Mouse (Mus musculus): ENCODE measurements around the gene Il31. TPM values are rescaled to one million over a fixed set of nuclear protein-coding genes. Genes with fewer than 3 reads are reported as not detected.

Il31 gene
- polyA plus RNA-seq, 1 experiment from 2014 or later = not detected

GRCm38 (mm10) chr5:123444849-123445334 is 44.4 kb downstream of the Il31 start:
- no peak overlapping the region for H3K4me2 ChIP-seq (ENCODE audit: low read length)
- WGBS = 88% methylated on average over 5 of the region's 5 CpGs
- H3K9ac ChIP-seq (ENCODE audit: low read length) = no peak overlapping the region
- DNase-seq (ENCODE audit: low spot score) = no peak
- no peak overlapping the region for H3K4me3 ChIP-seq (ENCODE audit: low read depth, low read length)
- no peak overlapping the region for H3K27ac ChIP-seq (ENCODE audit: low read depth, low read length)
- H3K4me1 ChIP-seq (ENCODE audit: control insufficient read depth, insufficient read depth, low read length) = no peaks in the 10 kb centered on the region
- no peak for ATAC-seq
- no peaks in the 10 kb centered on the region for H3K9me3 ChIP-seq (replicated peaks; ENCODE audit: control insufficient read depth, low read length)
- no peaks in the 10 kb centered on the region for H3K27me3 ChIP-seq (replicated peaks; ENCODE audit: control insufficient read depth, insufficient read depth, low read length)
- H3K36me3 ChIP-seq (ENCODE audit: control insufficient read depth, insufficient read depth, low read length) = peaks cover 81% of the 10 kb centered on the region

DNA sequence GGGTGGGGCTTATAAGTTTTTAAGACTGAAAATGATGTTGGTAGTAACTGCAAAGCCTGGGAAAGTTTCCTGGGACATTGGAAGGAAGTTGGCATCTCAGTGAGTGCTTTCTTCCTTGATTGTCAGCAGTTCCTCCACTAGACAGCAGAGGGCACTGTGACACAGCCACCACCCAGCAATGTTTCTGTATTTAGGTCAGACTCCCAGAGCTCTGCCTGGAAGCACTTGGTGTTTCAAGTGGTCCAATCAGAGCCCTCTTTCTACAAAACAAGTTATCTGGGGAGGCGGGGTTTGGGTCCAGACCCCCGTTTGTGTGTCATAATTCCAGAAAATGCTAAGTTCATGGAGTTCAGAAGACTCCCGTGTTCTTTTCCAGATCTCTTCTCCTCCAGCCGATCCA is 45.2 kb downstream of the Il31 start:
- H3K36me3 ChIP-seq (ENCODE audit: control insufficient read depth, insufficient read depth, low read length) = peaks cover 73% of the 10 kb centered on the region

DNA sequence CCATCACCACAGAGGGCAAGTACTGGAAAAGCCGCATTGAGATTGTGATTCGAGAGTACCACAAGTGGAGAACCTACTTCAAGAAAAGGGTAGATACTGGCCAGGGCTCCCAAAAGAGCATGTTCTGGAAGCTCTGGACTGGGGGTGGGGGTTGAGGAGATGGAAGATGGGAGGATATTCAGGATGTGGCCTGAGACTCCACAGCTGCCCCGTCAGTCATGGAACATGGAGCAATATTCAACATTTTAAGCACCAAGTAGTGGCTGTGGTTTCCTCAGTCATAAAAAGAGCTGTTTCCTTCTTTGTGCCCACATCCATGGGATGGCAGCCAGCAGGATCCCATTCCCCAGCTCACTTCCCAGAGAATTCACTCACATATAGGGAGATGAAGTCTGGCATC is 47.0 kb downstream of the Il31 start:
- H3K9ac ChIP-seq (ENCODE audit: low read length) = no peak overlapping the region
- DNase-seq (ENCODE audit: low spot score) (no peak), ATAC-seq (no peak)
- H3K27ac ChIP-seq (ENCODE audit: low read depth, low read length) = no peak overlapping the region
- H3K27me3 ChIP-seq (replicated peaks; ENCODE audit: control insufficient read depth, insufficient read depth, low read length) = no peaks in the 10 kb centered on the region
- H3K9me3 ChIP-seq (replicated peaks; ENCODE audit: control insufficient read depth, low read length) = no peaks in the 10 kb centered on the region
- H3K4me3 ChIP-seq (ENCODE audit: low read depth, low read length) = no peak overlapping the region
- WGBS = 96% methylated on average over 3 of the region's 3 CpGs
- H3K4me2 ChIP-seq (ENCODE audit: low read length) = no peak overlapping the region
- H3K36me3 ChIP-seq (ENCODE audit: control insufficient read depth, insufficient read depth, low read length) = peaks cover 59% of the 10 kb centered on the region
- no peaks in the 10 kb centered on the region for H3K4me1 ChIP-seq (ENCODE audit: control insufficient read depth, insufficient read depth, low read length)

More for the DNA sequence above, 45.2 kb downstream of the Il31 start:
- Histone ChIP-seq H3K4me3 (ENCODE audit: low read depth, low read length) (no peak overlapping the region), H3K27ac (ENCODE audit: low read depth, low read length) (no peak overlapping the region), H3K4me1 (ENCODE audit: control insufficient read depth, insufficient read depth, low read length) (no peaks in the 10 kb centered on the region), H3K9me3 (replicated peaks; ENCODE audit: control insufficient read depth, low read length) (no peaks in the 10 kb centered on the region), H3K4me2 (ENCODE audit: low read length) (no peak overlapping the region), H3K27me3 (replicated peaks; ENCODE audit: control insufficient read depth, insufficient read depth, low read length) (no peaks in the 10 kb centered on the region), H3K9ac (ENCODE audit: low read length) (no peak overlapping the region)
- DNase-seq (ENCODE audit: low spot score) (peak; percentile 77), ATAC-seq (0 out of 2 replicates have a peak, but pooled peaks have one; percentile 26)
- WGBS = 50% methylated on average over 4 of the region's 4 CpGs

DNA sequence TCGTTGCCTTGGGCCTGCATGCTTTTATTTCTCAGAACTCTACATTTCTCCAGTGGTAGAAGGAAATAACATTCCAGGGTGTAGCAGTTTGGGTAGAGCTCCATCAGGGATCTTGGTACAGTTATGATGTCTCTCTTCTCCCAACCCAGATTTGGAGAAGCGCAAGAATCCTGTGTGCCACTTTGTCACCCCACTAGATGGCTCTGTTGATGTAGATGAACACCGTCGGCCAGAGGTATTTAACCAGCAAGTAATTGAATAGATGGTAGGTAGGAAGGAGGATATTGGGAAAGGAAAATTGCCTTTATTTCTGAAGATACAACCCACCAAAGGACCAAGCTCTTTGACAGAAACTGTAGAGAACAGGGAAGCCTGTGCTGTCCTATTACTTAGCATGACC is 48.6 kb downstream of the Il31 start:
- Histone ChIP-seq H3K27me3 (replicated peaks; ENCODE audit: control insufficient read depth, insufficient read depth, low read length) (no peaks in the 10 kb centered on the region), H3K9me3 (replicated peaks; ENCODE audit: control insufficient read depth, low read length) (no peaks in the 10 kb centered on the region), H3K27ac (ENCODE audit: low read depth, low read length) (no peak overlapping the region), H3K4me3 (ENCODE audit: low read depth, low read length) (no peak overlapping the region), H3K36me3 (ENCODE audit: control insufficient read depth, insufficient read depth, low read length) (peaks cover 44% of the 10 kb centered on the region), H3K9ac (ENCODE audit: low read length) (no peak overlapping the region), H3K4me1 (ENCODE audit: control insufficient read depth, insufficient read depth, low read length) (no peaks in the 10 kb centered on the region), H3K4me2 (ENCODE audit: low read length) (no peak overlapping the region)
- WGBS = 67% methylated on average over 4 of the region's 4 CpGs
- DNase-seq (ENCODE audit: low spot score) = no peak
- no peak for ATAC-seq

GRCm38 (mm10) chr5:123439941-123440340 is 49.3 kb downstream of the Il31 start:
- WGBS = 86% methylated on average over 4 of the region's 4 CpGs
- Histone ChIP-seq H3K4me3 (ENCODE audit: low read depth, low read length) (no peak overlapping the region), H3K9ac (ENCODE audit: low read length) (no peak overlapping the region), H3K4me1 (ENCODE audit: control insufficient read depth, insufficient read depth, low read length) (no peaks in the 10 kb centered on the region), H3K9me3 (replicated peaks; ENCODE audit: control insufficient read depth, low read length) (no peaks in the 10 kb centered on the region), H3K27ac (ENCODE audit: low read depth, low read length) (no peak overlapping the region), H3K27me3 (replicated peaks; ENCODE audit: control insufficient read depth, insufficient read depth, low read length) (no peaks in the 10 kb centered on the region), H3K4me2 (ENCODE audit: low read length) (no peak overlapping the region), H3K36me3 (ENCODE audit: control insufficient read depth, insufficient read depth, low read length) (peaks cover 37% of the 10 kb centered on the region)
- DNase-seq (ENCODE audit: low spot score) = peak; percentile 39
- ATAC-seq = no peak

DNA sequence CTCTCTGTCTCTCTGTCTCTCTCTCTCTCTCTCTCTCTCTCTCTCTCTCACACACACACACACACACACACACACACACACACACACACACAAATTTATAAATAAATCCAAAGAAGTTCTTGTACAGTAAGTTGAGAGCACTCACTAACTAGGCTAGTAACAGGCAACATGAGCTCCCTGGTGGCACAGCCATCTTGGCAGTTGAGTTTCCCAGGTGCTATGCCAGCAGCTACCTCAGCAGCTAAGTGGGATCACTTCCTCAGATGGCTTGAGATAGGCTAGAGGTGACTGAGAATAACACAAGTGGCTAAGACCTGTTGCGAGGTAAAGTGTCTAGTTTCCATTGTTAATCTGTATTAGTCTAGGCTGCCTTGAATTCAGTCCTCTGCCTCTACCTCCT is 50.0 kb downstream of the Il31 start:
- H3K9ac ChIP-seq (ENCODE audit: low read length) = no peak overlapping the region
- H3K27ac ChIP-seq (ENCODE audit: low read depth, low read length) = no peak overlapping the region
- H3K27me3 ChIP-seq (replicated peaks; ENCODE audit: control insufficient read depth, insufficient read depth, low read length) = no peaks in the 10 kb centered on the region
- no peaks in the 10 kb centered on the region for H3K4me1 ChIP-seq (ENCODE audit: control insufficient read depth, insufficient read depth, low read length)
- no peak overlapping the region for H3K4me2 ChIP-seq (ENCODE audit: low read length)
- no peak overlapping the region for H3K4me3 ChIP-seq (ENCODE audit: low read depth, low read length)
- no peaks in the 10 kb centered on the region for H3K9me3 ChIP-seq (replicated peaks; ENCODE audit: control insufficient read depth, low read length)
- ATAC-seq = no peak
- H3K36me3 ChIP-seq (ENCODE audit: control insufficient read depth, insufficient read depth, low read length) = peaks cover 30% of the 10 kb centered on the region
- no peak for DNase-seq (ENCODE audit: low spot score)
- 88% methylated on average over 1 of the region's 1 CpGs for WGBS

- H3K27ac ChIP-seq (ENCODE audit: low read depth, low read length) = no peak overlapping the region
- WGBS = 91% methylated on average over 3 of the region's 3 CpGs
- DNase-seq (ENCODE audit: low spot score) = no peak
- H3K4me2 ChIP-seq (ENCODE audit: low read length) = no peak overlapping the region
- H3K4me1 ChIP-seq (ENCODE audit: control insufficient read depth, insufficient read depth, low read length) = no peaks in the 10 kb centered on the region
- no peak for ATAC-seq
- no peaks in the 10 kb centered on the region for H3K9me3 ChIP-seq (replicated peaks; ENCODE audit: control insufficient read depth, low read length)
- H3K9ac ChIP-seq (ENCODE audit: low read length) = no peak overlapping the region
- peaks cover 24% of the 10 kb centered on the region for H3K36me3 ChIP-seq (ENCODE audit: control insufficient read depth, insufficient read depth, low read length)
- no peaks in the 10 kb centered on the region for H3K27me3 ChIP-seq (replicated peaks; ENCODE audit: control insufficient read depth, insufficient read depth, low read length)
- no peak overlapping the region for H3K4me3 ChIP-seq (ENCODE audit: low read depth, low read length)
Observed at GRCm38 (mm10) chr5:123438381-123438780, 50.9 kb downstream of the Il31 start.

DNA sequence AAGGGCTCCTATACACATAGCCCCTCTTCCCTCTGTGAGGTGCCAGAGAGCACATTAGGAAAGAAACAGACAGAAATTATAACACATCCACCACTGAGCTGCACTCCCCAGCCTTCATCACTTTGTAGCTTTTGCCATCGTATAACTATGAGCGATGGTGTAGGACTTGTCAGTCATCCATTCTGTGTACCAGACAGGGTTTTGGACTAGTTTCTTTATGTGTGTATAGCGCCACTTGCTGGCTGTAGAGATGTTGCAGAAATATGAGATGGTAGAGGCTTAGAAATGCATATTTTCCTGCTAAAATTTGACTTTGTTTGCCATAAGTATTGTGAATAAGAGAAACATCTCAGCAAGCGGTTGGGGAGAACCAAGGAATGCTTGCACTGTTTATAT is 52.5 kb downstream of the Il31 start:
- no peak for ATAC-seq
- H3K27ac ChIP-seq (ENCODE audit: low read depth, low read length) = no peak overlapping the region
- no peaks in the 10 kb centered on the region for H3K27me3 ChIP-seq (replicated peaks; ENCODE audit: control insufficient read depth, insufficient read depth, low read length)
- WGBS = 33% methylated on average over 4 of the region's 4 CpGs
- no peak overlapping the region for H3K4me3 ChIP-seq (ENCODE audit: low read depth, low read length)
- H3K4me1 ChIP-seq (ENCODE audit: control insufficient read depth, insufficient read depth, low read length) = peaks cover 6% of the 10 kb centered on the region; the same call in 1 of the 2 replicates
- DNase-seq (ENCODE audit: low spot score) = peak; percentile 81
- no peak overlapping the region for H3K4me2 ChIP-seq (ENCODE audit: low read length)
- H3K36me3 ChIP-seq (ENCODE audit: control insufficient read depth, insufficient read depth, low read length) = peaks cover 11% of the 10 kb centered on the region
- no peaks in the 10 kb centered on the region for H3K9me3 ChIP-seq (replicated peaks; ENCODE audit: control insufficient read depth, low read length)
- H3K9ac ChIP-seq (ENCODE audit: low read length) = no peak overlapping the region

- Histone ChIP-seq H3K27me3 (replicated peaks; ENCODE audit: control insufficient read depth, insufficient read depth, low read length) (no peaks in the 10 kb centered on the region), H3K36me3 (ENCODE audit: control insufficient read depth, insufficient read depth, low read length) (peaks cover 11% of the 10 kb centered on the region), H3K4me2 (ENCODE audit: low read length) (no peak overlapping the region), H3K4me3 (ENCODE audit: low read depth, low read length) (no peak overlapping the region), H3K27ac (ENCODE audit: low read depth, low read length) (no peak overlapping the region), H3K4me1 (ENCODE audit: control insufficient read depth, insufficient read depth, low read length) (peaks cover 7% of the 10 kb centered on the region; the same call in 1 of the 2 replicates), H3K9me3 (replicated peaks; ENCODE audit: control insufficient read depth, low read length) (no peaks in the 10 kb centered on the region), H3K9ac (ENCODE audit: low read length) (no peak overlapping the region)
- no peak for ATAC-seq
- WGBS = 57% methylated on average over 8 of the region's 8 CpGs
- DNase-seq (ENCODE audit: low spot score) = no peak
Observed at GRCm38 (mm10) chr5:123436071-123436779, 53.1 kb downstream of the Il31 start.
